Mouse (Mus musculus) lung, postnatal 25 days (tissue): ENCODE data around the gene Ppp1ca.

Source experiments
- DNase-seq: peaks from one replicate; pipeline ENCODE4 v3.0.0; 2022; ENCODE audit warnings: low spot score

The Ppp1ca gene

GRCm38 (mm10) chr19:4184976-4185975, 6.6 kb upstream of the Ppp1ca start:
- peak; percentile 52 for DNase-seq

GRCm38 (mm10) chr19:4187303-4187702, 4.6 kb upstream of the Ppp1ca start:
- no peak for DNase-seq

GRCm38 (mm10) chr19:4189051-4189620, 2.7 kb upstream of the Ppp1ca start:
- no peak for DNase-seq

- peak; percentile 76 for DNase-seq
Measured at GRCm38 (mm10) chr19:4190831-4191334, 982 bp upstream of the Ppp1ca start, which contains the start of gene Tbc1d10c. TSS of gene Tbc1d10c (minus strand) at chr19:4191284.

- DNase-seq, result no peak
Measured at GRCm38 (mm10) chr19:4192251-4192985, 553 bp downstream of the Ppp1ca start.

- no peak for DNase-seq
Measured at GRCm38 (mm10) chr19:4193129-4193528, 1.3 kb downstream of the Ppp1ca start.

- no peak for DNase-seq
Measured at GRCm38 (mm10) chr19:4194021-4194724, 2.3 kb downstream of the Ppp1ca start.

GRCm38 (mm10) chr19:4194776-4195650, 3.1 kb downstream of the Ppp1ca start:
- no peak for DNase-seq

- no peak for DNase-seq
Measured at GRCm38 (mm10) chr19:4196048-4196447, 4.2 kb downstream of the Ppp1ca start.

GRCm38 (mm10) chr19:4196548-4196947, 4.7 kb downstream of the Ppp1ca start:
- no peak for DNase-seq

- DNase-seq, result no peak
Measured at GRCm38 (mm10) chr19:4197180-4197579, 5.3 kb downstream of the Ppp1ca start.

- DNase-seq, result peak; percentile 98
Measured at GRCm38 (mm10) chr19:4201291-4201909, 9.5 kb downstream of the Ppp1ca start, which contains the start of gene Rad9a. TSS of gene Rad9a (minus strand) at chr19:4201662.

GRCm38 (mm10) chr19:4202149-4202548, 10.3 kb downstream of the Ppp1ca start:
- DNase-seq, result no peak

- DNase-seq, result peak; percentile 31
Measured at GRCm38 (mm10) chr19:4203148-4203547, 11.3 kb downstream of the Ppp1ca start.

GRCm38 (mm10) chr19:4203604-4204326, 11.9 kb downstream of the Ppp1ca start:
- DNase-seq, result peak; percentile 71

GRCm38 (mm10) chr19:4204889-4205288, 13.0 kb downstream of the Ppp1ca start:
- no peak for DNase-seq

GRCm38 (mm10) chr19:4206971-4207370, 15.1 kb downstream of the Ppp1ca start:
- peak; percentile 83 for DNase-seq

- DNase-seq, result no peak
Measured at GRCm38 (mm10) chr19:4208563-4208962, 16.7 kb downstream of the Ppp1ca start.

GRCm38 (mm10) chr19:4211891-4212588, 20.2 kb downstream of the Ppp1ca start:
- no peak for DNase-seq
